Mouse (Mus musculus) lung, postnatal 0 days (tissue): ENCODE data around the gene Fam92b.

Experiments
- CTCF ChIP-seq: IDR thresholded peaks from 2 replicates; pipeline ENCODE4 v1.5.1; 2016; ENCODE audit warnings: antibody characterized with exemption, mild to moderate bottlenecking
- EP300 ChIP-seq: IDR thresholded peaks from 2 replicates; pipeline ENCODE4 v1.6.1; 2016; ENCODE audit warnings: antibody characterized with exemption, mild to moderate bottlenecking, control low read depth

DNA sequence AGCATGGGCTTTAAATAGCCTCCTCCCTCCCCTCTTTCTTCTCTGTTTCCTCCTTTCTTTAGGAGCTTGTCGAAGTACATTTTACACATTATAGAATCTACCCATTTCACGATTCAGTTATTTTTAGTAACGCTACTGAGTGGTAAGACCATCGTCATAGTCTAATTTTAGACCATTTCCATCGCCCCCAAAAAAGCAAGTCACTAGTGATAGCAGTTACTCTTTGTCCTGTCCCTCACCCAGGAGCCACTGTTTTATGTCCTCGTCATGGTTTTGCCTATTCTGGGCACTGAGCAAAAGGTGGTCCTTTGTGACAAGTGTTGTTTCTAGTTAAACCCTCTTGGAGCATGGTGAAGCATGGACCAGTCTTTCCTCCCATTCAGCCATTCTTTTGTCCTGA, 57.3 kb downstream of the Fam92b start:
- TF ChIP-seq CTCF (no peak), EP300 (no peak)
